Mouse (Mus musculus): ENCODE data around the gene Rhox3a.
"Not testable (repeated sequence)": the region's sequence is repeated elsewhere in the genome, so short reads cannot be mapped to it uniquely, and the experiment has no call there.

The Rhox3a gene

DNA sequence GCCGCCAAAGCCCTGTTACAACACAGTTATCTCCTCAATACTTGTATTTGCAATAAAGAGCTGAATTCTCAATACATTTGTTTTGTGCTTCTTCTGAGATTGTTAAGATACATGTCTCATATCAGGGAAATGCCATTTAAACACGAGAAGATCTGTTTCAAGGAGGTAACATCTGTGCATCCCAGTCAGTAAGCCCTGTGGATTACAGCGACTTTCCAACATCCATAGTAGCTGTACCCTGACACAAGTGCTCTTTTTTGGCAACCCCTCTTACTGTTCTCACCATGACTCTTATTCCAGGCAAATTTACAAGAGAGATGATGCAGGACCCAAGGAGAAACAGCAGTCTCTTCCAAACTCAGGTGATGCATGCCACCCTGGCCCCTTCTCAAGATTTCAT, at the start of gene Rhox3a:
Gene Rhox3a (plus strand): TSS at position 301 of the 400 bp plus-strand sequence.
- DNase-seq (ENCODE audit: low read depth, low spot score) = not testable (repeated sequence)

DNA sequence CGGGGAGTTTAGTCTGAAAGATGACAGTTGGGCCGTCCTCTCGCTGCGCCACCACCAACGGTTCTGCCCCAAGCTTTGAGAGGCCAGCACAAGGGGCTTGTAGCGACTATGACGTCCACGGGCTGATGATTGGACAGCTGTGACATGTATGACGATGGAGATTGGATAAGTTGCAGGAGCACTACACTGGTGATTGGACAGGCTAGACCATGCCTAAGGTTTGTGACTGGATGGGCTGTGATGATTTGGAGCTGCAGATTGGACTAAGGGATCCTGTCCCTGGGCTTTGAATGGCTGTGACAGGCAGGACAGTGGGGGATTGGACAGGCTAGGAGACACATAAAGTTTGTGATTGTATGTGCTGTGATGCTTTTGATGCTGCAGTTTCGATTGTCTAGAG, 38.8 kb upstream of the Rhox3a start, which contains the start of gene Gm9:
Gene Gm9 (minus strand): TSS at position 101 of the 400 bp plus-strand sequence.
- no peak for DNase-seq (ENCODE audit: low read depth, low spot score)

DNA sequence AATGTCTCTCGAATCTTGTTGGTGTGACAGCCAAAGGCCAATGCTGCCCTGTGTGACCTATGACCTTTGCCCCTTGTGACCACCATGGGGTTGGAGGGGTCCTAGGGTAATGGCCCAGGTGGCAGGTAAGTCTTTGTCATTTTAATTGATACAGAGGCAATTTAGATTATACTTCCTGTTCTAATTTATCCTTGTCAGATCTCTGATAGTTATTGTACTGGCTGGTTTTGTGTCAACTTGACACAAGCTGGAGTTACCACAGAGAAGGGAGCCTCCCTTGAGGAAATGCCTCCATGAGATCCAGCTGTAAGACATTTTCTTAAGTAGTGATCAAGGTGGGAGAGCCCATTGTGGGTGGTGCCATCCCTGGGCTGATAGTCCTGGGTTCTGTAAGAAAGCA, 27.6 kb upstream of the Rhox3a start, which contains the start of gene Rhox1:
Gene Rhox1 (minus strand): TSS at position 101 of the 400 bp plus-strand sequence.
- DNase-seq (ENCODE audit: low read depth, low spot score) = not testable (repeated sequence)

DNA sequence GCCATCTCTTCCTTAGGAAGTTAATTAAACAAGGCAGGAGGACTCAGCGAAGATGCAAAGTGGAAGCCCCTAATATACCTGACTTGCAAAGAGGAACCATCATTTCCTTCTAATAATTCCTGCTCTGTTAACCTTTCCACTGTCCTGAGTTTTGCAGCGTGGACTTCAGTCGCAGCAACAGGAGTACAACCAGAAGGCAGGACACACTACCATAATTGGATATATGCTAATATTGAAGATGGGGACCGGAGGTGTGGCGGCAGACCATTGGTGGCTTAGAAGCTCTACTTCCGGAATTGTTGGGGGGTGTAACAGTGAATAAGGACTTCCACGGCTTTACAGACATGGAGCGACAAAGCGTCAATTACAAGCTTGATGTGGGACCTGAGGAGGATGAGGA, 5.0 kb upstream of the Rhox3a start, which contains the start of gene Rhox2a:
Gene Rhox2a (plus strand): TSS at position 301 of the 400 bp plus-strand sequence.
- not testable (repeated sequence) for DNase-seq (ENCODE audit: low read depth, low spot score)

DNA sequence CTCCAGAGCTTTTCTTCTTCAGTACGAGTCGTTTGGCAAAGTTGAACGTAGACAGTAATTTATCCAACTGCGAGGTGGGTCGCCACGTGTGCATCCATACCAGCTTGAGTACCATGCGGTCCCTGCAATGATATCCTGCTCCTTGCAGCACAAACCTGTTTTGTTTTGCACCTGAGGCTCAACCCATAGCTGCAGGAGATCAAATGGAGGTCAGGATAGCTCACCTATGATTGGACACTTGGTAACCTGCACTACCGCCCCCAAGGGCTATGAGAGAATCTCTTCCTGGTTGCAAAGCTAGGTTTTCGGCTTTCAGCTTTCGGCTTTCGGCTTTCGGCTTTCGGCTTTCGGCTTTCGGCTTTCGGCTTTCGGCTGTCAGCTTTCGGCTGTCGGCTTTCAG, 15.3 kb downstream of the Rhox3a start, which contains the start of gene Rhox4a:
Gene Rhox4a (plus strand): TSS at position 301 of the 400 bp plus-strand sequence.
- not testable (repeated sequence) for DNase-seq (ENCODE audit: low read depth, low spot score)
